Mouse (Mus musculus) c-Kit-positive CD71-positive TER-119-negative erythroid progenitor cells, embryonic 14.5 days (primary cell): Measurements from ENCODE around the gene Fads3.
A peak's percentile ranks its signal among the peaks of the same experiment; 100 is the strongest.

Experiments used
- DNase-seq: peaks from one replicate; pipeline ENCODE4 v3.0.0-alpha.2; 2013; ENCODE audit warnings: low read depth

Fads3 gene

DNA sequence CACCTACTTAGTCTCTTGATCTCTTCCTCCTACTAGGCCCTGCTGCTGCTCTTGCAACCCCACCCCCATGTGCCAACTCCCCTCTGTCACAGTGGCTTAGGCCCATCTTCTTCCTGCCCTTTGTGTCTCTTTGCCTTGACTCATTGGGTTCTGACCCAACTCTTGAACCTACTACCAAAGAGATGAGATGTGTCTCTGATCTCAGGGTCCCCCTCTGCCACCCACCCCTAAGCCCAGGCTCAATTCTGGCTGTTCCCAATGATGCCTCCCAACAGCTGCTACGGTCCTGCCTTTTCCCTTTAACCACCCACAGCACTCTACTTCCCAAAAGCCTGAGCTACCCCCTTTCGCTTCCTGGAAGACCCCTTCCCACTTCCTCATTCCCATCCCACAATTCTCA lies 19.4 kb upstream of the Fads3 start:
- no peak for DNase-seq

DNA sequence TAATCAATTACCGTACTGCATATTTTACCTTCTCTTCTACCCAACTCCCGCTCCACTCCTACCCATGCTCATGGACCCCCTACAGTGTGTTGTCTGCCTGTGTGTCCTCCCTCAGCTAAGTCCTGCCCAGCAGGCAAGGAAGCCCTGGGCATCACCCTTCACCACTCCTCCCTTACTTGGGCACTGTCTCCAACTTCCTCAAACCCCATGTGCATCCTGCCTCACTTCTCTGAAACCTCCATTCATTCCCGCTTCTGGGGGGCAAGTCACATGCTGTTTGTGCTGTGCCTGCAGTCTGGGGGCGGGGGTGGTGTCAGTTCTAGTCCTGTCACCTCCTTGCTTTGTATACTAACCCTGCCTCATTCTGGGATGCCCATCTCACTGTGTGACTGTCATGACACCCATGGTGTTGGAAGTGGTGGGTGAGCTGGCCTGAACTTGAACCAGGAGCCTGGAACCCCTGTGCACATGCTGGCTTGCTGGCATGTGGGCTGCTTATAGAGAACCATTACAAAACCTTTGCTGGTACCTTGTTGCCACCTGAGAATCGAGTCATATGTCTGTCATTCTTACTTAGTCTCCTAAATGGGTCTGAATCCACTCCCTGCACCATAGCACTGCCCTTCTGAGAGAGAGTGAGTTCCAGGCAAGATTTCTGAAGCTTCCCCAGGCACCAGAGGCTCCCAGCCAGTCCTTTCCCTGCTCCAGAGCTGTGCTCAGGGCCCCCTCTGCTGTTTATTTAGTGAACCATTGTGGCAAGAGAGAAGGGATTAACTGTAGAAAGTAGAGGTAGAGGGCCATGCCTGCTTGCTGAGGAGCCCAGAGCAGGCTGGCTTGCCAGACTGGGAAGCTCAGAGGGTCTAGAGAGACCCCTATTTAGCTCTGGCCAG lies 18.7 kb upstream of the Fads3 start:
- no peak for DNase-seq

- DNase-seq: no peak
Observed at GRCm38 (mm10) chr19:10023304-10023758, 18.0 kb upstream of the Fads3 start.

- DNase-seq: no peak
Observed at GRCm38 (mm10) chr19:10025169-10025875, 16.0 kb upstream of the Fads3 start.

GRCm38 (mm10) chr19:10029746-10030145 lies 11.6 kb upstream of the Fads3 start:
- no peak for DNase-seq

DNA sequence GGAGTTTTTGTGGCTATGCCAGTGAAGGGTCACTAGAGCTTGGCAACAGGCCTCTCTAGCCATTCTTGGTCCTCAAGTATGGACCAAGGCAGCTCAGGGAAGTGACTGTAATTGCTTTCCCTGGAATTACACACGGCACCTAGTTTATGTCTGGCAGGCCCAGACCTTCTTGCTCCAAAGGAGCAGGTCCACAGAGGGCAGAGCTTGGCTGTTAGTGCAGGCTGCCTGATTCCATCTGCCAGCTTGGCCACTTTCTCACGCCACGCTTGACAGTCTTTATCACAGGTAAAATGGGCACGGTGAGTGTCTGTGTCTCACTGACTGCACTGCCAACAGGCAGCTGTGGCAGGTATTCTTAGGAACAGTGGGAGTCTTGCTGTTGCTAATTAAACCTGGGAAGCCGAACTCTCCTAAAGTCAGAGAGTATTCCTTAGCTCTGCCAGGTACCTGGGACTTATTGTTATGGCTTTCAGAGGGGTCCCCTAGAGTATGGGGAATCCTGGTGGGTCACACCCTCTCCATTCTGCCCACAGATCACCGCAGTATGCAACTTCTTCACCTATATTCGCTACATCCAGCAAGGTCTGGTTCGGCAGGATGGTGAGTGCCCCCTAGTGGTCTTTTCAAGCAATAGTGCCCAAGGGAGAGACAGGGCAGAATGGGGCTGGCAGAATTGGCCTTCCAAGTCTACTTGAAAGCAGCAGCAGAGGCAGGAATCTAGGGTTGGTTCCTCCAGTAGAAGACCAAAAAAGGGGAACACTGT lies 8.0 kb upstream of the Fads3 start:
- DNase-seq: no peak

GRCm38 (mm10) chr19:10034356-10034755 lies 7.0 kb upstream of the Fads3 start:
- DNase-seq: no peak

DNA sequence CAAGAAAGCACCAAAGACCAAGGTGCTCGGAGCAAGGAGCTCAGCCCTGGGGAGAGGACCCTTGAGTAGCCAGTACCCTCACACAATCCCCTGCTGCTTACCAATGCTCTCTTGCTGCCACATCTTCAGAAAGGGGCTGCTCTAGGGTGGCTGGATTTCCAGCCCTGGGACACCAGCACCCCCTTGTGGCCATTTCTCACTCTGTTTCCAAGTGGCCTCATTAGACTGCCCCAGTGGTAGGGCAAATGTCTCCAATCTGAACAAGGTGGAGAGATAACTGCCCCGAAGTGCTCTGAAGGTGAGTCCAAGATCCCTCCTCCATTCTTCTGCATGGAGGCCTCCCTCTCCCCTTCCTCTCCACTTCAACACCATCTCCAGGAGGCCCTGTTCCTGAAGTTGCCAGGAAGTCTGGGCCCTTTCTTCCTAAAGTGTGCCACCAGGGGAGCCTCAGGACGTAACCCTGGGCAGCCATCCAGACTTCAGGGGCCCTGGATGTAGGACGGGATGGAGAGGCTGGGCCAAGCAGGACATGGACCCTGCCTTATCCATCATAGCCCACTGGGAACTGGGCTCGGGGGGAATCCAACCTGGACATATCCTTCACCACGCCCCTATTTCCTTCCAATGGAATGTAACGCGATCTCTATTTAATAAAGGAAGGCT lies 6.5 kb upstream of the Fads3 start:
- DNase-seq: peak; percentile 77

DNA sequence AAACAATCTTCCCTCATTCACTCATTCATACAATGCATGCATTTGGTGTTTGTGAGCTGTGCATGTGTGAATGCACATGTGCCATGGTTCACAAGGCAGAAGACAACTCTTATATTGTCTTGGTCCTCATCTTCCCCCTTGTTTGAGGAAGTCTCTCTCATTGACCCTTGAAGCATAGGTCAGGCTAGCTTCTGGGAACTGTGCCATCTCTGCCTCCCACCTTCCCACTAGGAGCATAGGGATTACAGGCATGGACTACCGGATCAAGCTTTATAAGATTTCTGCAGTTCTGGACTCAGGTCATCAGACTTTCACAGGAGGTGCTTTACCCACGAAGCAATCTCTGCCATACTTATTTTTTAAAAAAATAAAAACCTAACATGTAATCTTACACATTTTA lies 3.8 kb upstream of the Fads3 start:
- no peak for DNase-seq

DNA sequence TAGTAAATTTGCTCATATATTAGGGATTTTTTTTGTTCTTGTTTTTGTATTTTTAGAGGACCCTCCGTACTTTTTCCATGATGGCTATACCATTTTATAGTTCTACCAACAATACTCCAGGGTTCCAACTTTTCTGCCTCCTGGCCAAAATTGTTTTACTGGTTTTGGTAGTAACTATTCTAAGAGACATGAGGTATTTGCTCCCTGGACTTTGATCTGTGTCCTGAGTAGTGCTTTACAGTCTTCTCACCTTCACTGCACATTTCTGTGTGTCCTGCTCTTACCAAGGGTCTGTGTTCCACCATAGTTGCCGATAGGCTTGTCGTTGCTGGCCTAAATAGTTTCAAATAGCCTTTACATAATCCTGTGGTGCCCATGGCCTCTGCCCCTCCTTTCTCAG lies 3.0 kb upstream of the Fads3 start:
- DNase-seq: no peak

DNA sequence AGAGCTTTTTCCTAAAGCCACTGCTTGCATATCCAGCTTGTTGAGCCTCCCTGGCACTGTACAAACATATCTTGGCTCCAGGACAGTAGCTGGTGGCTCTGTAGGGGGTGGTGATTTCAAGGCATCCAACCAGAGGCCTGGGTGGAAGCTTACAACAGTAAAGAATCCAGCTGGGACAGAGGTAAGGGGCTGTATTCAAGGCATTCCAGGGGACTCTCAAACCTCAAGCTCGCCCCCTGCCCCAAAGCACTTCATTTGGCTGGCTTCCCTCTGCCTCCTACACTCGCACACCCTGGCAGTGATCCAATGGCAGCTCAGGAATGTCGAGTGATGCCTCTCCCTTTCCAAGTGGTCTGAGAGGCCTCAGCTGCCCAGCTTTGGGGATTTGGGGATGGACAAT lies 2.5 kb upstream of the Fads3 start:
- DNase-seq: no peak

DNA sequence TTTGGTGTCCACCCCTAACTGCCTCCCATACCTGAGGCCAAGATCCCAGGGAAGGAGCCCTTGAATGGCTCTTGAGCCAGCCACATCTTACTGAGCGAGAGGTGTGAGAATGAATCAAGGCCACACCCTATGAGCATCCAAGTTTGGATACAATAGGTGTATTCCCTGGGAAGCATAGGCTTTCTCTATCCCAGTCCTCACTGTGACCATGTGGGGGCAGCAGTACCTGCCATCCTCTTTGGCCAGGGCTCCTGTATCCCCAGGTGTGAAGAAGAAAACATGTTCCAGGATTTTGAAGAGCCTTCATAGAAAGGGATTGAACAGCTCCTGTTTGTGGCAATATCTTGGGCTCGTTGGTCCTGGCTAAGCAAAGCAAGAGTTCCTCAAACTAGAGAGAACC lies 1.8 kb upstream of the Fads3 start:
- no peak for DNase-seq

GRCm38 (mm10) chr19:10040866-10041387 lies 442 bp upstream of the Fads3 start:
- no peak for DNase-seq

DNA sequence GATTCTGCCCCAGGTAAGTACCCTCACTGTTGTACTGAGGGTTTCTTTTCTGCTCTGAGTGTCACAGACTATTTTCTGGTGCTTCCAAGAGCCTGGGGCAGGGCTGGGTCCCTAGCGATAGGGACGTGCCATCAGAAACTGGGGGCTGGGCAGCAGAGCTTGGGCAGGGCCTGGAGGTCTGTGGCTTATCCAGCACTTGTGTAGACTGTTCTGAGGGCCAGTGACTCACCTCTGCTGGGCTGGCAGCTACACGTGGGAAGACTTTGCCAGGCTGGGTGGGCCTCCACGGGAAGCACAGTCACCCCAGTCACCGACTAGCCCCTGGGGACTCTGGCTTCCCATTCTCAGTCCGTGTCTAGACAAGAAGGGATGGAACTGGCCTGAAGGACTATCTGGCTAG lies 863 bp downstream of the Fads3 start:
- peak; percentile 75 for DNase-seq

- no peak for DNase-seq
Observed at GRCm38 (mm10) chr19:10042816-10043215, 1.4 kb downstream of the Fads3 start.

GRCm38 (mm10) chr19:10043643-10044042 lies 2.3 kb downstream of the Fads3 start:
- DNase-seq: no peak

DNA sequence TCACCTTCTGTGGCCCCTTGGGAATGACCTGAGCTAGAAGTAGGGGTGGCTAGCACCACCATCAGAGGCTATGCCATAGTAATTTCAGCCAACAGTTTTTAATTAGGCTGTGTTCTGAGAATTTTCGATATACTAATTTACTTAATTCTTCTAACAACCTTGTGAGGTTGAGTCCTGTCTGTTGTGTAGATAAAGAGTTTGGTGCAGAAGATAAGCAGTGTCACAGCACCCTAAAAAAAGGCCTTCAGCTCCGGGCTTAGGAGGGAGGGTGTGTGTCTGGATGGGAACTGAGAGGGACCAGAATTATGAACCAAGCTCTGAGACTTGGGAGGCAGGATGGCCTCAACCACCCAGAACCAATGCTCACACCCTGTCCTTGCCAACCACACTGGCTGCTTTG lies 4.3 kb downstream of the Fads3 start:
- peak; percentile 68 for DNase-seq

DNA sequence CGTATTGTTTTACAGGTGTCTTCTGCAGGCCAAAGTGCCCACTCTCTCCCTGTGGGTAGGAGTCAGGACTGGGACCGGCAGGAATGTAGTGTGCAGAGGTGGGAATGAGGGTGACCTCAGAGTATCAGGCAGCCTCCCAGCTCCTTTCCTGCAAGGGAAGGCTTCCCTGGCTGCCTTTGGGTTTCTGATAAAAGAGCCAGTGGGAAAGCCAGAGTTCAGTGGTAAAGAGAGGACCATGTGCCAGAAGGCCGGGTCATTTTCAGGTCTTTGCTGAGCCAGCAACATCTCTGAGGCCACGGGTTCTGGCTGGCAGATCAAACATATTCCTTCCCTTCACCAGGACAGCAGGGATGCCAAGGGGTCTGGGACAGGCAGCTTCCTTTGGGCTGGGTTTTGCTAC lies 5.0 kb downstream of the Fads3 start:
- DNase-seq: no peak

- DNase-seq: no peak
Observed at GRCm38 (mm10) chr19:10046983-10047382, 5.6 kb downstream of the Fads3 start.

DNA sequence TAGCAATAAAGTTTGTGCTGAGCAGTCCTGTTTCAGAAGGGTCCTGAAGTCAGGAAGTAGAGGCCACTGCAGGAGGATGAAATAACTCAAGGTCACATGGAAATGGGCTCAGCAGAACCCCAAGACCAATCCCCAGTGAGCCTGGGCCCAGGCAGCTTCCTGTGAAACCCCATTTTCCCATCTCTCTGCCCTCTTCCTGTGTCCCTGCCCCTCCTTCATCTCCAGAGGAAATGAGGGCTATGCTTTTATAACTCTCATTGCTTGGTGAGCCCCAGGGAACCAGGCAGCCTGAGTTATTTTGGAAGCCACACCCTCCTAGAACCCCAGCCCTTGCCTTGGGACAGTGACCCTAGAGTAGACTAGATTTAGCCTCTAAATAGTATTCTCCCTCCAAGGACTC lies 8.2 kb downstream of the Fads3 start:
- DNase-seq: no peak

DNA sequence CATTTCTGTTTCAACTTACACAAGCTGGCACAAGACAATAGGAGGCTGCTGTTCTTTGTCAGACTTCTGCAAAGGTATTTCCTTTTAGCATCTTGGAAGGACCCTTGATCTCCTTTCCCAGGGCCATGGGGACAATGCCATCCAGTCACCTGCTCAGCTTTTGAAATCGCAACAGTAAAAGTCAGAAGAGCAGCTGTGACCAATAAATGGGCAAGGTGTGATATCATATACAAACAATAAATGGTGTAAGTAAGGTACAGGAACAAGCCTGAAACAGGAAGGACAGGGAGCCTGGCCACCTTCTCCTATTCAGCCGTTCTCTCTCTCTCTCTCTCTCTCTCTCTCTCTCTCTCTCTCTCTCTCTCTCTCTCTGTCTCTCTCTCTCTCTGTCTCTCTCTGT lies 9.1 kb downstream of the Fads3 start:
- DNase-seq: no peak

DNA sequence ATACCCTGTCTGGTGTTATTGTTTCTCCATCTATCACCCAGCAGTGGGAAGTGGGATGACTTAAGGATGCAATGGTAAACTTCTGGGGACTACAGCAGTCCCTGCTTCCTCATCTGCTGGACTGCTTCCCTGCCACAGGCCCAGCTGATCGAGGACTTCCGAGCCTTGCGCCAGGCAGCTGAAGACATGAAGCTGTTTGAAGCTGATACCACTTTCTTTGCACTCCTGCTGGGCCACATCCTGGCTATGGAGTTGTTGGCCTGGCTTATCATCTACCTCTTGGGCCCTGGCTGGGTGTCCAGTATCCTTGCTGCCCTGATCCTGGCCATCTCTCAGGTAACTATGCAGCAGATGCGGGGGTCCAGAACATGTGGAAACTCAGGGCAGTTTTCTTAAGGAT lies 11.3 kb downstream of the Fads3 start:
- DNase-seq: no peak
